Mouse (Mus musculus): ENCODE measurements around the gene Txn1. TPM values are rescaled to one million over a fixed set of nuclear protein-coding genes. Genes with fewer than 3 reads are reported as not detected.
A peak's percentile ranks its signal among the peaks of the same experiment; 100 is the strongest.

Gene Txn1
- polyA plus RNA-seq, 1 experiment from 2014 or later, result 453 TPM

DNA sequence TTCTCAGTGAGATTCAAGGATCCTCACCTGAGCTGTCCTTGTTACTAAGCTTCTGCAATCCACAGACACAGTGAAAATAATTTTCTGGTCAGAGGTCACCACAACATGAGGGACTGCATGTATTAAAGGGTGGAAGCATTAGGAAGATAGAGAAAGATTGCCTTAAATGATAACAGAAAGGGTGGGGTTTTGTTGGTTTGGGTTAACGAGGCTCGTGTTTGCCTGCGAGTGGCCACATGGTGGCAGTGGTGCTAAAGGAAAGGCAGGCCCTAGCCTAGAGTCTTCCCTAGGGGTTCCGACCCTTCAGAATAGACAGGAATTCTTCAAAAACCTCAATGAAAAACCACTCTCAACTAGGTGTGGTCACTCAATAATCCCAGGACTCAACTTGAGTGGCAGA lies 55.0 kb downstream of the Txn1 start:
- no peak overlapping the region for H3K4me3 ChIP-seq (ENCODE audit: low read depth, low read length)
- ATAC-seq (ENCODE audit: insufficient number of reproducible peaks, low FRiP score, low TSS enrichment, low read depth) (no peak), DNase-seq (ENCODE audit: low spot score) (peak; percentile 54)
- H3K4me2 ChIP-seq (ENCODE audit: low read depth, severe bottlenecking), result no peak overlapping the region
- no peaks in the 10 kb centered on the region for H3K4me1 ChIP-seq (ENCODE audit: control insufficient read depth, insufficient read depth, low read length)
- H3K27ac ChIP-seq (replicated peaks; ENCODE audit: low read depth, low read length), result no peak overlapping the region
- WGBS, result 6% methylated on average over 4 of the region's 4 CpGs
- no peaks in the 10 kb centered on the region for H3K36me3 ChIP-seq (ENCODE audit: control insufficient read depth, insufficient read depth, low read length)
- H3K9me3 ChIP-seq (ENCODE audit: control insufficient read depth, low read length), result no peaks in the 10 kb centered on the region
- no peaks in the 10 kb centered on the region for H3K27me3 ChIP-seq (ENCODE audit: control insufficient read depth, insufficient read depth, low read length)
- no peak overlapping the region for H3K9ac ChIP-seq (ENCODE audit: low read length)

DNA sequence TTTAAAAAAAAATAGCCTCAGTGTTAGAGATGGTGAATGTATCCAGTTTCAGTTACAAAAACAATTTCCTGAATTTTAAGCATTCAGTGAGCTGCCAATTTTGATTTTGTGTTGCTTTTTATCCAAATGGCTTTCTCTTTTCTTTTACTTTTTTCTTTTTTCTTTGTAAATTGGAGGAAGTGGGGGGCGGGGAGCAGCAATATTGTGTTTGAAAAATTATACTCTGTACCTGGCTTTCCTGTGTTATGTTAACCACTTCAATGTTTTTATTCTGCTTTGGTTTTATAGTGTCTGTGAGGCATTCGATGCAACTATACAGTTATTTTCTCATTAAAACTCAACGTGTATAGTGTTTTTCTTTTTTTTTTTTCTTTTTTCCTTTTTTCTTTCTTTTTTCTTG lies 59.6 kb downstream of the Txn1 start:
- H3K27me3 ChIP-seq (ENCODE audit: control insufficient read depth, insufficient read depth, low read length), result no peaks in the 10 kb centered on the region
- no peaks in the 10 kb centered on the region for H3K9me3 ChIP-seq (ENCODE audit: control insufficient read depth, low read length)
- WGBS, result 83% methylated on average over 3 of the region's 3 CpGs
- H3K4me2 ChIP-seq (ENCODE audit: low read depth, severe bottlenecking), result no peak overlapping the region
- H3K27ac ChIP-seq (replicated peaks; ENCODE audit: low read depth, low read length), result no peak overlapping the region
- no peaks in the 10 kb centered on the region for H3K36me3 ChIP-seq (ENCODE audit: control insufficient read depth, insufficient read depth, low read length)
- H3K9ac ChIP-seq (ENCODE audit: low read length), result no peak overlapping the region
- ATAC-seq (ENCODE audit: insufficient number of reproducible peaks, low FRiP score, low TSS enrichment, low read depth) (no peak), DNase-seq (ENCODE audit: low spot score) (no peak)
- no peak overlapping the region for H3K4me3 ChIP-seq (ENCODE audit: low read depth, low read length)
- no peaks in the 10 kb centered on the region for H3K4me1 ChIP-seq (ENCODE audit: control insufficient read depth, insufficient read depth, low read length)

DNA sequence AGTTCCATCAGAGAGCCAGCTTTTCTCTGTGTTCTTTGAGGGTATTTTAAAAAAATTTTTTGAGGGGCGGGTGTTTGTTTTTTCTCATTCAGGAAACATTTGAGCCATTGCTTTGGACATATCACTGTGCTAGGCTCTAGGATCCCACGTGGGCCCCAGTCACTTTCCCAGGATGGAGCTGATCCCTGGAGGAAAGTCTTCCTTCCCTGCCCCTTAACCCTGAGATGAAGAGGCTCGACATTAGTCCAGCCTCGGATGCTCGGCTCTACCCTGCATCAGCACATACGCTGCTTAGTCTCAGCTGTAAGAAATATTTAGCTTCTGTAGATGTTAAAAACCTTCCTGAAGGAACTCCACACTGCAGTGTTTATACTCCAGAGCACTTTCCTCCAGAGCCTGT lies 60.3 kb downstream of the Txn1 start:
- Histone ChIP-seq H3K4me1 (ENCODE audit: control insufficient read depth, insufficient read depth, low read length) (no peaks in the 10 kb centered on the region), H3K27ac (replicated peaks; ENCODE audit: low read depth, low read length) (no peak overlapping the region), H3K9me3 (ENCODE audit: control insufficient read depth, low read length) (no peaks in the 10 kb centered on the region), H3K4me3 (ENCODE audit: low read depth, low read length) (no peak overlapping the region), H3K27me3 (ENCODE audit: control insufficient read depth, insufficient read depth, low read length) (no peaks in the 10 kb centered on the region), H3K4me2 (ENCODE audit: low read depth, severe bottlenecking) (no peak overlapping the region), H3K36me3 (ENCODE audit: control insufficient read depth, insufficient read depth, low read length) (no peaks in the 10 kb centered on the region), H3K9ac (ENCODE audit: low read length) (no peak overlapping the region)
- WGBS, result 65% methylated on average over 6 of the region's 6 CpGs
- DNase-seq (ENCODE audit: low spot score) (no peak), ATAC-seq (ENCODE audit: insufficient number of reproducible peaks, low FRiP score, low TSS enrichment, low read depth) (no peak)

DNA sequence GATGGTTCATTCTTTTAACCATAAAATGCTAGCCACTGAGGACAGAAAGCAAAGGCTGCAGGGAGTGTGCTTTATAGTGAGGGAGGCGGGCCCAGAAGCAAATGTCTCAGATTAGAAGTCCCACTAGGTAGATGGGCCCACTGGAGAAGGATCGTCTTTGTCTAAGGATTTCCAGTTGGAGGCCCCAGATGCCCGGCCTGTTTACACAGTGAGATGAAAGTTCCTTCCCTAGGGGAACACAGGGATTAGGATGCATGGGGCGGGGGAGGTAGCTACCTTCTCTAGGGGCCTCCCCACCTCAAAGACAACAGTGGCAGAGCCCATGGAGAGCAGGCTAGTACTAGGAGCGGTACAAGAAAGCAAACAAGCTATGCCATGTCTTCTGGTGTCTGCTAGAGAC lies 61.1 kb downstream of the Txn1 start:
- ATAC-seq (ENCODE audit: insufficient number of reproducible peaks, low FRiP score, low TSS enrichment, low read depth), result no peak
- H3K27me3 ChIP-seq (ENCODE audit: control insufficient read depth, insufficient read depth, low read length), result no peaks in the 10 kb centered on the region
- H3K4me3 ChIP-seq (ENCODE audit: low read depth, low read length), result no peak overlapping the region
- no peak overlapping the region for H3K27ac ChIP-seq (replicated peaks; ENCODE audit: low read depth, low read length)
- no peaks in the 10 kb centered on the region for H3K4me1 ChIP-seq (ENCODE audit: control insufficient read depth, insufficient read depth, low read length)
- no peak for DNase-seq (ENCODE audit: low spot score)
- no peak overlapping the region for H3K4me2 ChIP-seq (ENCODE audit: low read depth, severe bottlenecking)
- H3K9me3 ChIP-seq (ENCODE audit: control insufficient read depth, low read length), result no peaks in the 10 kb centered on the region
- WGBS, result 49% methylated on average over 5 of the region's 5 CpGs
- H3K9ac ChIP-seq (ENCODE audit: low read length), result no peak overlapping the region
- H3K36me3 ChIP-seq (ENCODE audit: control insufficient read depth, insufficient read depth, low read length), result no peaks in the 10 kb centered on the region

Other genes with a start within 250 kb of the Txn1 start
- gene Akap2, start 238.8 kb downstream of the Txn1 start, polyA plus RNA-seq (2014; fragmentation: Nextera tagmentation; extraction: Ambion mirVana), result 32.8 and 36.5 TPM in 2 replicates
- 0.17 and 0.23 TPM in 2 replicates for gene D630039A03Rik, start 40.1 kb downstream of the Txn1 start, polyA plus RNA-seq (2014; fragmentation: Nextera tagmentation; extraction: Ambion mirVana)
- not detected in 2 replicates for gene Txndc8, start 52.7 kb upstream of the Txn1 start, polyA plus RNA-seq (2014; fragmentation: Nextera tagmentation; extraction: Ambion mirVana)

All from limb, embryonic 11.5 days (tissue).